Mouse (Mus musculus) stomach, embryonic 15.5 days (tissue): ENCODE results near the gene Cers6. TPM values are rescaled to one million over a fixed set of nuclear protein-coding genes. Genes with fewer than 3 reads are reported as not detected.

ENCODE experiments used
- ATAC-seq: fragments of 200-750 bp; cut with Nextera tagmentation; 2 replicates; pipeline ENCODE4 v1.8.0; 2017; ENCODE audit warnings: low read depth, moderate number of reproducible peaks, moderate TSS enrichment; ENCODE audit not compliant: insufficient read depth, low FRiP score
- H3K27ac ChIP-seq: fragments of 300-500 bp; sonication (generic); 2 replicates; pipeline ENCODE4 v1.5.1; 2015; ENCODE audit warnings: mild to moderate bottlenecking, inconsistent platforms
- H3K27me3 ChIP-seq: fragments of 300-500 bp; sonication (generic); replicated peaks from 2 replicates; pipeline ENCODE4 v1.6.1; 2015; ENCODE audit warnings: inconsistent platforms
- H3K36me3 ChIP-seq: fragments of 300-500 bp; sonication (generic); 2 replicates; pipeline ENCODE4 v1.6.1; 2015; ENCODE audit warnings: inconsistent platforms
- H3K4me1 ChIP-seq: fragments of 300-500 bp; sonication (generic); 2 replicates; pipeline ENCODE4 v1.6.1; 2015; ENCODE audit warnings: inconsistent platforms
- H3K4me2 ChIP-seq: fragments of 300-500 bp; sonication (generic); 2 replicates; pipeline ENCODE4 v1.6.1; 2015; ENCODE audit warnings: mild to moderate bottlenecking, inconsistent platforms
- H3K4me3 ChIP-seq: fragments of 300-500 bp; sonication (generic); replicated peaks from 2 replicates; pipeline ENCODE4 v1.5.1; 2015; ENCODE audit warnings: inconsistent platforms
- H3K9ac ChIP-seq: fragments of 300-500 bp; sonication (generic); 2 replicates; pipeline ENCODE4 v1.6.1; 2015; ENCODE audit warnings: inconsistent platforms
- H3K9me3 ChIP-seq: fragments of 300-500 bp; sonication (generic); 2 replicates; pipeline ENCODE4 v1.6.1; 2016; ENCODE audit warnings: inconsistent platforms
- WGBS: fragments of 180-500 bp; shearing (Covaris S2); methylation state at CpG from one replicate; pipeline ENCODE4 v1.1.7; 2015; 5-methylcytosine and 5-hydroxymethylcytosine counted together
- polyA plus RNA-seq: library from polyadenylated mRNA; unstranded; fragments of >200 nt; fragmentation: Nextera tagmentation; extraction: Ambion mirVana; gene quantifications from 2 replicates; pipeline ENCODE4 v1.2.1, GENCODE M21; 2015

Cers6 gene
- polyA plus RNA-seq, 1 experiment from 2014 or later: 25.7 TPM

- Histone ChIP-seq H3K9me3 (no peaks in the 10 kb centered on the region), H3K9ac (no peak overlapping the region)
Measured at GRCm38 (mm10) chr2:68978244-68978643, 117.0 kb downstream of the Cers6 start.

GRCm38 (mm10) chr2:68978660-68979604 is 117.7 kb downstream of the Cers6 start:
- Histone ChIP-seq H3K27ac (peak overlapping the region; percentile 51; the same call in 1 of the 2 replicates), H3K9ac (no peak overlapping the region), H3K9me3 (no peaks in the 10 kb centered on the region), H3K36me3 (no peaks in the 10 kb centered on the region), H3K4me1 (peaks cover 10% of the 10 kb centered on the region; the same call in 1 of the 2 replicates), H3K4me2 (no peak overlapping the region), H3K4me3 (no peak overlapping the region), H3K27me3 (no peaks in the 10 kb centered on the region)
- WGBS: 51% methylated on average over 12 of the region's 12 CpGs
- 0 out of 2 replicates have a peak, but pooled peaks have one; percentile 37 for ATAC-seq

More at GRCm38 (mm10) chr2:68978244-68978643, 117.0 kb downstream of the Cers6 start:
- no peak overlapping the region for H3K4me2 ChIP-seq
- no peaks in the 10 kb centered on the region for H3K27me3 ChIP-seq
- 44% methylated on average over 9 of the region's 9 CpGs for WGBS
- peak overlapping the region; percentile 51; the same call in 1 of the 2 replicates for H3K27ac ChIP-seq
- no peaks in the 10 kb centered on the region for H3K36me3 ChIP-seq
- H3K4me3 ChIP-seq: no peak overlapping the region
- H3K4me1 ChIP-seq: peaks cover 7% of the 10 kb centered on the region; the same call in 1 of the 2 replicates
- no peak for ATAC-seq

- ATAC-seq: no peak
- Histone ChIP-seq H3K36me3 (no peaks in the 10 kb centered on the region), H3K9me3 (no peaks in the 10 kb centered on the region), H3K9ac (no peak overlapping the region), H3K4me1 (peaks cover 10% of the 10 kb centered on the region; the same call in 1 of the 2 replicates), H3K27ac (peak overlapping the region; percentile 6; the same call in 1 of the 2 replicates), H3K4me3 (no peak overlapping the region), H3K27me3 (no peaks in the 10 kb centered on the region), H3K4me2 (peak overlapping the region; percentile 19; the same call in 1 of the 2 replicates)
- 60% methylated on average over 9 of the region's 9 CpGs for WGBS
Measured at GRCm38 (mm10) chr2:68981302-68981701, 120.1 kb downstream of the Cers6 start.

GRCm38 (mm10) chr2:68981756-68982409 is 120.6 kb downstream of the Cers6 start:
- no peak overlapping the region for H3K9ac ChIP-seq
- no peaks in the 10 kb centered on the region for H3K27me3 ChIP-seq
- no peak overlapping the region for H3K4me3 ChIP-seq
- H3K4me2 ChIP-seq: peak overlapping the region; percentile 19
- H3K36me3 ChIP-seq: no peaks in the 10 kb centered on the region
- peaks cover 10% of the 10 kb centered on the region; the same call in 1 of the 2 replicates for H3K4me1 ChIP-seq
- H3K27ac ChIP-seq: 0 out of 2 replicates have a peak overlapping the region, but pooled peaks have one; percentile 6
- ATAC-seq: no peak
- 29% methylated on average over 11 of the region's 11 CpGs for WGBS
- no peaks in the 10 kb centered on the region for H3K9me3 ChIP-seq

- no peak overlapping the region for H3K4me2 ChIP-seq
- ATAC-seq: no peak
- WGBS: 87% methylated on average over 3 of the region's 3 CpGs
- no peak overlapping the region for H3K27ac ChIP-seq
- H3K36me3 ChIP-seq: no peaks in the 10 kb centered on the region
- H3K4me3 ChIP-seq: no peak overlapping the region
- no peaks in the 10 kb centered on the region for H3K9me3 ChIP-seq
- peaks cover 10% of the 10 kb centered on the region; the same call in 1 of the 2 replicates for H3K4me1 ChIP-seq
- H3K27me3 ChIP-seq: no peaks in the 10 kb centered on the region
- no peak overlapping the region for H3K9ac ChIP-seq
Measured at GRCm38 (mm10) chr2:68982979-68983378, 121.7 kb downstream of the Cers6 start.

GRCm38 (mm10) chr2:68983431-68983830 is 122.2 kb downstream of the Cers6 start:
- Histone ChIP-seq H3K27me3 (no peaks in the 10 kb centered on the region), H3K4me3 (no peak overlapping the region), H3K9me3 (no peaks in the 10 kb centered on the region), H3K4me1 (peaks cover 10% of the 10 kb centered on the region; the same call in 1 of the 2 replicates), H3K36me3 (no peaks in the 10 kb centered on the region), H3K9ac (no peak overlapping the region), H3K27ac (no peak overlapping the region), H3K4me2 (no peak overlapping the region)
- ATAC-seq: no peak
- 70% methylated on average over 3 of the region's 3 CpGs for WGBS

- Histone ChIP-seq H3K4me3 (no peak overlapping the region), H3K27ac (no peak overlapping the region), H3K9me3 (no peaks in the 10 kb centered on the region), H3K4me1 (no peaks in the 10 kb centered on the region), H3K27me3 (no peaks in the 10 kb centered on the region), H3K4me2 (no peak overlapping the region), H3K36me3 (no peaks in the 10 kb centered on the region), H3K9ac (no peak overlapping the region)
- 91% methylated on average over 6 of the region's 6 CpGs for WGBS
- ATAC-seq: no peak
Measured at GRCm38 (mm10) chr2:68989117-68989516, 127.9 kb downstream of the Cers6 start.

- H3K36me3 ChIP-seq: no peaks in the 10 kb centered on the region
- ATAC-seq: no peak
- H3K4me2 ChIP-seq: no peak overlapping the region
- no peaks in the 10 kb centered on the region for H3K9me3 ChIP-seq
- H3K4me3 ChIP-seq: no peak overlapping the region
- no peak overlapping the region for H3K9ac ChIP-seq
- H3K27me3 ChIP-seq: no peaks in the 10 kb centered on the region
- H3K4me1 ChIP-seq: 0 out of 2 replicates have a peak, but pooled peaks cover 4% of the 10 kb centered on the region
- no peak overlapping the region for H3K27ac ChIP-seq
- WGBS: 86% methylated on average over 5 of the region's 5 CpGs
Measured at GRCm38 (mm10) chr2:68992629-68993028, 131.4 kb downstream of the Cers6 start.

GRCm38 (mm10) chr2:68994441-68994840 is 133.2 kb downstream of the Cers6 start:
- ATAC-seq: no peak
- Histone ChIP-seq H3K4me3 (no peak overlapping the region), H3K4me1 (0 out of 2 replicates have a peak, but pooled peaks cover 4% of the 10 kb centered on the region), H3K9me3 (no peaks in the 10 kb centered on the region), H3K27ac (no peak overlapping the region), H3K36me3 (no peaks in the 10 kb centered on the region), H3K9ac (no peak overlapping the region), H3K4me2 (no peak overlapping the region), H3K27me3 (no peaks in the 10 kb centered on the region)

- Histone ChIP-seq H3K36me3 (no peaks in the 10 kb centered on the region), H3K27me3 (no peaks in the 10 kb centered on the region), H3K4me2 (no peak overlapping the region), H3K9ac (no peak overlapping the region), H3K4me1 (0 out of 2 replicates have a peak, but pooled peaks cover 4% of the 10 kb centered on the region), H3K4me3 (no peak overlapping the region), H3K9me3 (no peaks in the 10 kb centered on the region), H3K27ac (no peak overlapping the region)
- ATAC-seq: no peak
Measured at GRCm38 (mm10) chr2:68995723-68996122, 134.5 kb downstream of the Cers6 start.

GRCm38 (mm10) chr2:68996268-68996667 is 135.0 kb downstream of the Cers6 start:
- no peak for ATAC-seq
- H3K9me3 ChIP-seq: no peaks in the 10 kb centered on the region
- H3K27me3 ChIP-seq: no peaks in the 10 kb centered on the region
- no peak overlapping the region for H3K9ac ChIP-seq
- H3K4me2 ChIP-seq: no peak overlapping the region
- no peak overlapping the region for H3K4me3 ChIP-seq
- no peaks in the 10 kb centered on the region for H3K36me3 ChIP-seq
- 0 out of 2 replicates have a peak, but pooled peaks cover 4% of the 10 kb centered on the region for H3K4me1 ChIP-seq
- WGBS: 77% methylated on average over 1 of the region's 1 CpGs
- no peak overlapping the region for H3K27ac ChIP-seq

- Histone ChIP-seq H3K36me3 (no peaks in the 10 kb centered on the region), H3K4me3 (no peak overlapping the region), H3K9me3 (no peaks in the 10 kb centered on the region), H3K4me2 (no peak overlapping the region), H3K27me3 (no peaks in the 10 kb centered on the region), H3K9ac (no peak overlapping the region), H3K4me1 (no peaks in the 10 kb centered on the region), H3K27ac (no peak overlapping the region)
- no peak for ATAC-seq
- 92% methylated on average over 5 of the region's 5 CpGs for WGBS
Measured at GRCm38 (mm10) chr2:69004001-69004400, 142.8 kb downstream of the Cers6 start.
